In the genomic region with DNA sequence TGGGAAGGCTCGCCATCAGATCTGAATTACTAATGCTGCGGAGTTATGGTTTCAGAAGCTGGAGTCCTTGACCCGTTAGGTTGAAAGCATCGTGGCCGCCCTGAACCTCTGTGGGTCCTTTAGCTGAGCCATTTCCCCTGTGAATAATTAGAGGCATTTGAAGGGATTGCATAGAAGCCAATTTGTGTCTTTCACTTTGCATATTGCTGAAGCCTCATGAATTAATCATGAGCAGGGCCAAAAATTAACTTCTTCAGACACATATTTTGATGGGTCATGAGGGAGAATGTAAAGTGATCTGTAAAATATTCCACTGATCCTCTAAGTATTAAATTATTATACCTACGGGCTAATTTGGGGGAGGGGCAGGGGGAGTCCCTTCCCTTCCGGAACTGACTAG, we compare ENCODE assay signal across 20 mouse cellular contexts.
DNase-seq lines count a peak whose midpoint lies in the region; ATAC-seq and TF ChIP-seq lines count a peak whose summit lies in the region.
"Had no signal": no experiment of that assay in that cellular context is flagged by ENCODE, and none has a peak within 500 bp of the region (broad histone marks: within the 10 kb centered on the region; RNA-seq: fewer than 3 reads in every experiment).

No protein-coding gene starts in this region.

- H3K4me1 ChIP-seq in forebrain, embryonic 15.5 days = peaks cover 9% of the 10 kb centered on the region
- peaks cover 3% of the 10 kb centered on the region; the same call in 1 of the 2 replicates for H3K4me1 ChIP-seq in hindbrain, embryonic 16.5 days (ENCODE audit: control insufficient read depth, insufficient read depth, low read depth, low read length)
- peaks cover 13% of the 10 kb centered on the region for H3K4me1 ChIP-seq in neural tube, embryonic 13.5 days (replicated peaks)
- no peaks in the 10 kb centered on the region for H3K4me1 ChIP-seq in cerebellum, adult 2 months (ENCODE audit: control insufficient read depth, insufficient read depth, low read length)
- H3K4me1 ChIP-seq: heart, embryonic 13.5 days; neural tube, embryonic 12.5 days had no signal

- peak overlapping the region; percentile 34 for H3K4me2 ChIP-seq in forebrain, embryonic 15.5 days (replicated peaks)
- no peak overlapping the region for H3K4me2 ChIP-seq in hindbrain, embryonic 16.5 days (ENCODE audit: low read length)
- no peak overlapping the region for H3K4me2 ChIP-seq in neural tube, embryonic 13.5 days
- H3K4me2 ChIP-seq: embryonic facial prominence, embryonic 13.5 days; heart, embryonic 13.5 days; neural tube, embryonic 12.5 days had no signal

- no peaks in the 10 kb centered on the region for H3K9me3 ChIP-seq in forebrain, embryonic 15.5 days
- H3K9me3 ChIP-seq in hindbrain, embryonic 16.5 days (ENCODE audit: control insufficient read depth, low read length) = no peaks in the 10 kb centered on the region
- no peaks in the 10 kb centered on the region for H3K9me3 ChIP-seq in neural tube, embryonic 13.5 days
- H3K9me3 ChIP-seq: embryonic facial prominence, embryonic 13.5 days; neural tube, embryonic 12.5 days had no signal

- DNase-seq in layer of hippocampus, adult 2 months (ENCODE audit: low spot score in 2 of 2) = no peak
- DNase-seq in layer of hippocampus, adult 18-20 months (ENCODE audit: low spot score in 2 of 2) = no peak
- DNase-seq in cerebellum, adult 2 months = no peak
- DNase-seq in yolk sac, embryonic 10.5 days (ENCODE audit: low spot score) = no peak
- no peak for DNase-seq in spleen, postnatal 14 days (ENCODE audit: low spot score in 2 of 2)
- DNase-seq: adrenal gland, postnatal 14 days; cerebellum, adult 18-20 months; heart, postnatal 36 days; kidney, postnatal 36 days; liver; liver, postnatal 0 days; lung, postnatal 14 days; thymus, adult 2 months had no signal

- ATAC-seq in forebrain, embryonic 15.5 days (replicated peaks) = peak; percentile 79
- peak; percentile 64; the same call in 1 of the 2 replicates for ATAC-seq in hindbrain, embryonic 16.5 days
- peak; percentile 53; the same call in 1 of the 2 replicates for ATAC-seq in neural tube, embryonic 13.5 days (ENCODE audit: low read depth)
- ATAC-seq: intestine, embryonic 16.5 days; liver, postnatal 0 days had no signal

- TF ChIP-seq CTCF in layer of hippocampus, adult 2 months (conservative IDR thresholded peaks at IDR 0.05) = no peak
- no peak for TF ChIP-seq CTCF in cerebellum, adult 2 months (IDR thresholded peaks at IDR 0.05; ENCODE audit: borderline replicate concordance, insufficient read depth, low read depth, low read length)

- H3K27me3 ChIP-seq in forebrain, embryonic 15.5 days = no peaks in the 10 kb centered on the region
- no peaks in the 10 kb centered on the region for H3K27me3 ChIP-seq in hindbrain, embryonic 16.5 days (replicated peaks; ENCODE audit: control insufficient read depth, insufficient read depth, low read length)
- no peaks in the 10 kb centered on the region for H3K27me3 ChIP-seq in neural tube, embryonic 13.5 days
- no peaks in the 10 kb centered on the region; the same call in 1 of the 2 replicates for H3K27me3 ChIP-seq in cerebellum, adult 2 months (ENCODE audit: control insufficient read depth, insufficient read depth, low read length)
- H3K27me3 ChIP-seq: embryonic facial prominence, embryonic 13.5 days; heart, embryonic 13.5 days; neural tube, embryonic 12.5 days had no signal

- no peak for TF ChIP-seq POLR2A in cerebellum, adult 2 months (IDR thresholded peaks at IDR 0.05; ENCODE audit: borderline replicate concordance, insufficient read depth, low read length)

- H3K9ac ChIP-seq in forebrain, embryonic 15.5 days (replicated peaks) = no peak overlapping the region
- H3K9ac ChIP-seq in hindbrain, embryonic 16.5 days (ENCODE audit: low read depth, low read length) = no peak overlapping the region
- H3K9ac ChIP-seq in neural tube, embryonic 13.5 days = no peak overlapping the region
- H3K9ac ChIP-seq: embryonic facial prominence, embryonic 13.5 days; heart, embryonic 13.5 days; liver, postnatal 0 days; neural tube, embryonic 12.5 days had no signal

- no peak overlapping the region for H3K4me3 ChIP-seq in layer of hippocampus, adult 2 months
- H3K4me3 ChIP-seq in forebrain, embryonic 15.5 days = no peak overlapping the region
- H3K4me3 ChIP-seq in hindbrain, embryonic 16.5 days (ENCODE audit: low read length) = no peak overlapping the region
- no peak overlapping the region for H3K4me3 ChIP-seq in neural tube, embryonic 13.5 days
- H3K4me3 ChIP-seq in cerebellum, adult 2 months (replicated peaks; ENCODE audit: insufficient read depth, low read depth, low read length) = no peak overlapping the region
- H3K4me3 ChIP-seq: embryonic facial prominence, embryonic 13.5 days; heart, embryonic 13.5 days; neural tube, embryonic 12.5 days had no signal

- no peaks in the 10 kb centered on the region for H3K36me3 ChIP-seq in forebrain, embryonic 15.5 days
- H3K36me3 ChIP-seq in hindbrain, embryonic 16.5 days (ENCODE audit: control insufficient read depth, insufficient read depth, low read length) = no peaks in the 10 kb centered on the region
- H3K36me3 ChIP-seq in neural tube, embryonic 13.5 days = no peaks in the 10 kb centered on the region
- H3K36me3 ChIP-seq: embryonic facial prominence, embryonic 13.5 days; heart, embryonic 13.5 days; neural tube, embryonic 12.5 days had no signal

- H3K27ac ChIP-seq in layer of hippocampus, adult 2 months = 0 out of 2 replicates have a peak overlapping the region, but pooled peaks have one; percentile 39
- H3K27ac ChIP-seq in forebrain, embryonic 15.5 days (replicated peaks) = no peak overlapping the region
- no peak overlapping the region for H3K27ac ChIP-seq in hindbrain, embryonic 16.5 days (ENCODE audit: low read depth, low read length)
- no peak overlapping the region for H3K27ac ChIP-seq in neural tube, embryonic 13.5 days (replicated peaks)
- no peak overlapping the region for H3K27ac ChIP-seq in cerebellum, adult 2 months (ENCODE audit: insufficient read depth, low read length)
- H3K27ac ChIP-seq: embryonic facial prominence, embryonic 13.5 days; heart, embryonic 13.5 days; neural tube, embryonic 12.5 days had no signal

- 13% methylated on average over 7 of the region's 7 CpGs for WGBS in forebrain, embryonic 15.5 days
- 33% methylated on average over 7 of the region's 7 CpGs for WGBS in hindbrain, embryonic 16.5 days
- 34% methylated on average over 7 of the region's 7 CpGs for WGBS in neural tube, embryonic 13.5 days
- 55% methylated on average over 7 of the region's 7 CpGs for WGBS in cerebellum, adult 2 months
